Mouse (Mus musculus) heart, postnatal 0 days (tissue): ENCODE measurements at regions not wholly inside any gene's neighbourhood (a gene's known extent, or its start where the extent isn't known, plus 50 kb on each side); places are given as distances from the start of the nearest gene placed in this dataset.

ENCODE experiments used
- ATAC-seq: fragments of 200-750 bp; cut with Nextera tagmentation; 2 replicates; pipeline ENCODE4 v1.8.0; 2017; ENCODE audit warnings: low read depth, moderate number of reproducible peaks, moderate library complexity; ENCODE audit not compliant: insufficient read depth
- DNase-seq: peaks from one replicate; pipeline ENCODE4 v3.0.0-alpha.2; 2016; ENCODE audit warnings: low spot score
- H3K27ac ChIP-seq: fragments of 300-500 bp; sonication (generic); 2 replicates; pipeline ENCODE4 v1.5.1; 2014; ENCODE audit warnings: low read depth, mild to moderate bottlenecking
- H3K27me3 ChIP-seq: fragments of 300-500 bp; sonication (generic); 2 replicates; pipeline ENCODE4 v1.6.1; 2014; ENCODE audit warnings: low read length, mixed read lengths; ENCODE audit not compliant: control insufficient read depth, insufficient read depth
- H3K36me3 ChIP-seq: fragments of 300-500 bp; sonication (generic); replicated peaks from 2 replicates; pipeline ENCODE4 v1.6.1; 2014; ENCODE audit warnings: low read length, mixed read lengths; ENCODE audit not compliant: control insufficient read depth, insufficient read depth
- H3K4me1 ChIP-seq: fragments of 300-500 bp; sonication (generic); 2 replicates; pipeline ENCODE4 v1.6.1; 2014; ENCODE audit warnings: antibody characterized with exemption; ENCODE audit not compliant: control insufficient read depth, insufficient read depth
- H3K4me2 ChIP-seq: fragments of 300-500 bp; sonication (generic); 2 replicates; pipeline ENCODE4 v1.6.1; 2014; ENCODE audit warnings: low read depth, mild to moderate bottlenecking, low read length, moderate library complexity
- H3K4me3 ChIP-seq: fragments of 300-500 bp; sonication (generic); 2 replicates; pipeline ENCODE4 v1.5.1; 2014; ENCODE audit warnings: low read depth, low read length
- H3K9ac ChIP-seq: fragments of 300-500 bp; sonication (generic); replicated peaks from 2 replicates; pipeline ENCODE4 v1.6.1; 2014; ENCODE audit warnings: low read depth, low read length, mixed read lengths
- H3K9me3 ChIP-seq: fragments of 300-500 bp; sonication (generic); replicated peaks from 2 replicates; pipeline ENCODE4 v1.6.1; 2016; ENCODE audit warnings: low read length; ENCODE audit not compliant: control insufficient read depth
- CTCF ChIP-seq: IDR thresholded peaks from 2 replicates; pipeline ENCODE4 v1.5.1; 2016; ENCODE audit warnings: antibody characterized with exemption, control low read depth, low read depth
- EP300 ChIP-seq: IDR thresholded peaks from 2 replicates; pipeline ENCODE4 v1.6.1; 2016; ENCODE audit warnings: antibody characterized with exemption, low read depth
- WGBS: fragments of 180-500 bp; shearing (Covaris S2); extraction: QIAGEN DNeasy Blood & Tissue Kit; methylation state at CpG from one replicate; pipeline ENCODE4 v1.1.7; 2014; 5-methylcytosine and 5-hydroxymethylcytosine counted together

DNA sequence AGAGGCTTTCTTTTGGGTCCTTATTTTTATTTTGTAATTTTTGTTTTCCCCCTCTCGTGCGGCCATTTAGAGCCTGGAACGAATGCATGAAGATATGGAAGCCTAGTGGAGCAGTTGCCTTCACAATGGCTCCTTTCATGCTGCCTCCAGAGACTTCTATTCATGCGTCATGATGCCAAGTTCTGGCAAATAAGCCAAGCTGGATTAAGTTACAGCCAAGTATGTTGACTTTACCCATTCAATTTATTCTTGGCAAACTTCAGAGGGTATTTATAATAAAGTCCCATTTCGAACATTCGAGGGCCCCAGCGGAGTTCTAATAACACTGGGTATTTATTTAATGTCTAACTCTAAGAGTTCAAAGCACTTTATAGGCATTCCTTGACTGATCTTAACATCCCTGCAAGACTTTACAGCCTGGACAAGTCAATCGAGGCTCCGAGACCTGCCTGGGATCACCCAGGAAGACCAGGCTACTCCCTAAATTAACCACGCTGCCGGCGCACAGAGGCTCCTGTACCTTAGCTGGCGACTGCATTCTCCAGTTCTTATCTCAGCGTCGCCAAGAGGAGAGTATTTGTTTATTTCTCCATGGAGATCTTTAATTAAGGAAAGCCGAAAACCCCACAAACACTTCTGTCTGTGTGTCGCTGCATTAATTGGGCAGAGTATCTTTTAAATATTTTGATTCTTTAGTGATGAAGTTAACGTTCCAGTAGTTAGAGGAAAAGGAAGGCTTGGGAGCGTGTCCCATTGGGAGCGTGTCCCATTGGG lies 75.5 kb downstream of the Ackr3 start:
- WGBS: 46% methylated on average over 20 of the region's 20 CpGs
- H3K9me3 ChIP-seq: no peaks in the 10 kb centered on the region
- no peak overlapping the region for H3K27ac ChIP-seq
- H3K4me1 ChIP-seq: no peaks in the 10 kb centered on the region
- DNase-seq (no peak), ATAC-seq (no peak)
- H3K4me3 ChIP-seq: no peak overlapping the region
- H3K36me3 ChIP-seq: no peaks in the 10 kb centered on the region
- no peak overlapping the region for H3K9ac ChIP-seq
- 0 out of 2 replicates have a peak overlapping the region, but pooled peaks have one; percentile 13 for H3K4me2 ChIP-seq
- no peak for TF ChIP-seq EP300
- no peak for TF ChIP-seq CTCF
- H3K27me3 ChIP-seq: no peaks in the 10 kb centered on the region

DNA sequence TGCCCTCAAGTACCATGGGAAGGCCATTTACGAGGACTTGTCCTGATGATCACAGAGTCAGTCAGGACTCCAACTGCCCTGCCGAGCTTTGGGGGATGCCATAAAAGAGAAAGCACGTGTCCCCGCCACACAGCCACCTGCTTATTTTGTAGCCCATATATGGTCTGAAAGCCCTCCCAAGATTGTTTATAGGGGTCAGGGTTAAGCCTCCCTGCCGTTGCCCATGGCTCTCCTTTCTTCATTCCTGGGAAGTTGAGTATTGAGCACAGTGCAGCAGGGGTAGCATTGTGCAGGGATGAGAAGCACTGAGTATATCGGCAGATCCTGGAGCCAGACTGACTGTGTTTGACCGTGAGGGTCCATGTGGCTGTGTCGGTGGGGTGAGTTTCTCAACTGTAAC lies 76.4 kb downstream of the Ackr3 start:
- Histone ChIP-seq H3K4me3 (no peak overlapping the region), H3K4me1 (no peaks in the 10 kb centered on the region), H3K9me3 (no peaks in the 10 kb centered on the region), H3K36me3 (no peaks in the 10 kb centered on the region), H3K9ac (no peak overlapping the region), H3K27me3 (no peaks in the 10 kb centered on the region), H3K27ac (no peak overlapping the region), H3K4me2 (no peak overlapping the region)
- DNase-seq (no peak), ATAC-seq (no peak)
- 77% methylated on average over 8 of the region's 8 CpGs for WGBS
- TF ChIP-seq EP300 (no peak), CTCF (no peak)

DNA sequence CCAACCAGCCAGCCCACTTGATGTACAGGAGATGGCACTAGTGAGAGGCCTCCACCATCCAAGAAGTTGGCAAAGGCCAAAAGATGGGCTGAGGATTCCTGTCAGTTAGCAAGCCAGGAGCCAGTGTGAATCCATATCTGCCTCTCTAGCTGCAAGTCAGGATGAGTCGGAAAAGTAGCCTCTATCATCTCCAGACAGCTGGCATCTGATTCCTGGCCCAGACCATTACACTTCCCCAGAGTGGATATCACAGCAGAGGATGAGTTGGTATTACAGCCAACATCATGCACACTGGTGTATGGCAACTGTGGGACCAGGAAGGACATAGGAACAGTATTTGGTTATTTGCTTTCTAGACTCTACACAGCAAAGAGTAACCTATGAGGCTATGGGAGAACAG lies 77.5 kb downstream of the Ackr3 start:
- no peaks in the 10 kb centered on the region for H3K36me3 ChIP-seq
- DNase-seq (no peak), ATAC-seq (no peak)
- TF ChIP-seq EP300 (no peak), CTCF (no peak)
- H3K27me3 ChIP-seq: no peaks in the 10 kb centered on the region
- no peak overlapping the region for H3K4me3 ChIP-seq
- H3K27ac ChIP-seq: no peak overlapping the region
- no peaks in the 10 kb centered on the region for H3K4me1 ChIP-seq
- no peak overlapping the region for H3K9ac ChIP-seq
- no peak overlapping the region for H3K4me2 ChIP-seq
- H3K9me3 ChIP-seq: no peaks in the 10 kb centered on the region
- 83% methylated on average over 1 of the region's 1 CpGs for WGBS

DNA sequence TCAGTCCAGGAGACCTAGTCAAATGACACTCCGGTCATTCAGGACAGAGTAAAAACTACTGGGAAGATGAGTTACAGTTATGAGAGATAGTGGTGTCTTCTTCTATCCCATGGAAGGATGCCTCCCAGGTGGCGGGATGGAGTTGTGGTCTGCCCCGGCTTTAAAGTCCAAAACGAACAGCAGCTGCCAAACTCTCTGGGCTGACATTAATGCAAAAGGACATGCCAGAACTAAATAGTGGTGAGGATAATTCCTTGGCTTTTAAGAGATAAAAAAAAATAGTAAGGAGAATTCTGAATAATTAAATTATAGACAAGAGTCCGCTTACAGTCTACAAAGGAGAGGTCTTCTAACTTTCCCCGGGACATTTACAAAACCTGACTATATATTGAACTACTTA lies 78.2 kb downstream of the Ackr3 start:
- Histone ChIP-seq H3K4me1 (no peaks in the 10 kb centered on the region), H3K4me3 (no peak overlapping the region), H3K36me3 (no peaks in the 10 kb centered on the region), H3K27ac (no peak overlapping the region), H3K4me2 (no peak overlapping the region), H3K9me3 (no peaks in the 10 kb centered on the region), H3K9ac (no peak overlapping the region), H3K27me3 (no peaks in the 10 kb centered on the region)
- TF ChIP-seq EP300 (no peak), CTCF (no peak)
- 90% methylated on average over 6 of the region's 6 CpGs for WGBS
- DNase-seq: no peak
- ATAC-seq: no peak

DNA sequence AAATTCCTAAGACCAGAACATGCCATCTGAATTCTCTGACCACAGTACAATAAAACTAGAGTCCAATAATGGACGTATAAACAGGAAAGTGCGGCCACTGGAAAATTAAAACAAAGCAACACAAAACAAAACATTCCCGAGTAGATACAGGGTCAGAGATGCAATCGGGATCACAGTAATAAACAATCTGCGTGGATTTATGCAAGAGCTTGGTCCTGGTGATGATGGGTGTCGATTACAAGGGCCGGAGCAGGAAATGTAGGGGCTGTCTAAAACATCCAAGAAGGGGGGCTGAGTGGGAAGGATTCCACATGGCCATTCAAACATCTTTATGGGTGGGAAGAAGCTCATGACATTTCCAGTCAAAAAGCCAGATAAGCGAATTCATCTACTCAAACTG lies 78.6 kb downstream of the Ackr3 start:
- no peak for TF ChIP-seq CTCF
- no peak for TF ChIP-seq EP300
- Histone ChIP-seq H3K9me3 (no peaks in the 10 kb centered on the region), H3K4me2 (no peak overlapping the region), H3K36me3 (no peaks in the 10 kb centered on the region), H3K27me3 (no peaks in the 10 kb centered on the region), H3K27ac (no peak overlapping the region), H3K4me3 (no peak overlapping the region), H3K4me1 (no peaks in the 10 kb centered on the region), H3K9ac (no peak overlapping the region)
- no peak for ATAC-seq
- no peak for DNase-seq
- 75% methylated on average over 8 of the region's 8 CpGs for WGBS

DNA sequence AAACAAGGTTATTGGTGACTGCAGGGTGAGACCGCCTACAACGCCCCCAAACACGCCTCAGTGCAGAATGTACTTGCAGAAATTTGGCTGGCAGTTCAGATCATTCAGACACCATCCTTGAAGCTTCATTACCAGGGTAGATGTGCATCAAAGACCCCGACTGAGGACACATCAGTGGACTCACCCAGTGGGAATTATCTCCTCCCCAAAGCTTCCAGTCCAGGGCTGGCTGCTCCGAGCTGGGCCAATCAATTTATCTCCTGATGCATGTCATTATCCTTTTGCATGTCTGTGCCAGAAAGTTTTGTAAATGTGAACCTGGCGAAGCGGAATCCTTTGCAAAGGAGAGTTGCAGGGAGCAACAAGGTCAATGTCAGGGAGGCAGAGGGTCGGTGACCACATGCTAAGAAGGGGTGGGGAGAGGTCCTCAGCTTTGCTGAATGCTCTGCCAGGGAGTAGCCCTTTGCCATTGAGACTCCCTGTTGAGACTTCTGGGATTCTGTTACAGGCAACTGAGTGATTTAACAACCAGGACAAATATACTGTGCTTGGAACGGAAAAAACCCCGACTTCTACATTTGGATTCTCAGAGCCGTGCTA lies 79.5 kb downstream of the Ackr3 start:
- Histone ChIP-seq H3K9ac (no peak overlapping the region), H3K4me2 (no peak overlapping the region), H3K27me3 (no peaks in the 10 kb centered on the region), H3K4me1 (no peaks in the 10 kb centered on the region), H3K36me3 (no peaks in the 10 kb centered on the region), H3K27ac (no peak overlapping the region), H3K4me3 (no peak overlapping the region), H3K9me3 (no peaks in the 10 kb centered on the region)
- ATAC-seq (no peak), DNase-seq (no peak)
- WGBS: 65% methylated on average over 11 of the region's 11 CpGs
- TF ChIP-seq EP300: no peak
- no peak for TF ChIP-seq CTCF
